Mouse (Mus musculus) layer of hippocampus, adult 8-10 months (tissue): ENCODE results near the gene Hectd4. TPM values are rescaled to one million over a fixed set of nuclear protein-coding genes. Genes with fewer than 3 reads are reported as not detected.

ENCODE experiments used
- DNase-seq, 2 experiments: peaks; one replicate each; pipeline ENCODE4 v3.0.0; 2022; ENCODE audit warnings: low spot score in 2 of 2
- total RNA-seq, 4 experiments: library from RNA; stranded (reverse); gene quantifications; 2 replicates each; pipeline ENCODE4 v1.2.4; 2022

The Hectd4 gene
- total RNA-seq, 4 experiments from 2014 or later = 147 to 191 (median 153) TPM

DNA sequence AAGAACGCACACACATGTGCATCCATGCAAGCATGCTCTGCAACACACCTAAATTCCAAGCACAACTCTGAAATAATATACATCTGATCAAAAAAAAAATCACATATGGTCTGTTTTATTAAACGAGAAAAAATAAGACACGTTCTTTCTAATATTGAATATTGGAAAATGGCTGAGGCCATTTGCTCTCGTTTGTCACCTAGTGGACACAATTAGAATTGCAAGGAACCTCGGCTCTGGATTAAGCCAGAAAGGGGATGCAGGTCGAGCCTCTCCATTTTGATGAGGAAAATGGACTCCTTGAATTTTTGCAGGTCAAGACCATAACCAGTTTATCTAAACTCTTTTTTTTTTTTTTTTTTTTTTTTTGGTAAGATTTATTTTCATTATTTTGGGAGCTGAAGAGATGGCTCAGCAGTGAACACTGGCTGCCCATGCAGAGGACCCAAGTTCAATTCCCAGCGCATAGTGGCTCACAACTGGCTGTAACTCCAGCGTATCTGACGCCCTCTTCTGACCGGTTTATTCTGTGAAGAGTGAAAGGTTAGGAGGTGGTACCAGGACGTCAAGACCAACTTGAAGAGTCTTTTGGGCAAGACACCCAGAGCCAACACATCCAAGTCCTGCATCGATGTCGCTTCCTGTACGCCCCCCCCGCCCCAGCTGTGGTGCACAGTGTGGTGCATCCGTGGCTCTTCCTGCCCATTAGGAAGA, 172.8 kb downstream of the Hectd4 start:
- peak in 1 of 2 experiments; percentile 44 for DNase-seq

DNA sequence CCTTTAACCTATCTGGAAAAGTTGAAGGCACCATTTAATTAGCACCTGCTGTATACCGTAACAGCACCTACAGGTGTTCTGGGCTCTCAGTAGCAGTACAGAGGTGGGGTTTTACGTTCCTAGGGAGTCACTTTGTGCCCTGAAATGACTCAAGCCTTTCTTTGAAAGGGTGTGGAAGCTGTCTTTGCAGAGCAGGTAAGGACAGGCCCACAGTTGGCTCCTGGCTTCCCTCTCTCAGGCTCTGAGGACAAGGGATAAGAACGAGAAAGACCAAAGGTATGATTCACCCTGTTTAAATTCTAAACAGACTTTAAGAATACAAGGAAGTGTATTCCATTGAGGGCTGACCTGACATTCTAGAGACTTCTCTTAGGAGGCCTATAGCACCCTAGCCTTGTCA, 173.4 kb downstream of the Hectd4 start:
- DNase-seq = no peak

DNA sequence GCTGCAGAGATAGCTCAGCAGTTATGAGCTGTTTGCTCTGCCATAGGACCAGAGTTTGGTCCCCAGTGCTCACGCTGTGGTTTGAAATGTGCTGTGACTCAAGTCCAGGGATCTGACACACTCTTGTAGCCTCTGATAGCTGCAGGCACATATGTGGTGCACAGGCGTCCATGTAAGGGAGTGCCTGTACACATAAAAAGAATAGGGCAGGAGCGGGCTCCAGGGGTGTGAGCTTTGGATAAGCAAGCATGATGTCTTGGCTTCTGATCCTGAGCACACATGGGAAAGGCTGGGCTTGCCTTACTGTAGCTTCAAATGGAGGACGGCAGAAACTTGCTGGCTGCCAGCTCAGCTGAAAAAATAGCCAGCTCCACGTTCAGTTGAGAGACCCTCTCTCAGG, 175.6 kb downstream of the Hectd4 start:
- DNase-seq = no peak

DNA sequence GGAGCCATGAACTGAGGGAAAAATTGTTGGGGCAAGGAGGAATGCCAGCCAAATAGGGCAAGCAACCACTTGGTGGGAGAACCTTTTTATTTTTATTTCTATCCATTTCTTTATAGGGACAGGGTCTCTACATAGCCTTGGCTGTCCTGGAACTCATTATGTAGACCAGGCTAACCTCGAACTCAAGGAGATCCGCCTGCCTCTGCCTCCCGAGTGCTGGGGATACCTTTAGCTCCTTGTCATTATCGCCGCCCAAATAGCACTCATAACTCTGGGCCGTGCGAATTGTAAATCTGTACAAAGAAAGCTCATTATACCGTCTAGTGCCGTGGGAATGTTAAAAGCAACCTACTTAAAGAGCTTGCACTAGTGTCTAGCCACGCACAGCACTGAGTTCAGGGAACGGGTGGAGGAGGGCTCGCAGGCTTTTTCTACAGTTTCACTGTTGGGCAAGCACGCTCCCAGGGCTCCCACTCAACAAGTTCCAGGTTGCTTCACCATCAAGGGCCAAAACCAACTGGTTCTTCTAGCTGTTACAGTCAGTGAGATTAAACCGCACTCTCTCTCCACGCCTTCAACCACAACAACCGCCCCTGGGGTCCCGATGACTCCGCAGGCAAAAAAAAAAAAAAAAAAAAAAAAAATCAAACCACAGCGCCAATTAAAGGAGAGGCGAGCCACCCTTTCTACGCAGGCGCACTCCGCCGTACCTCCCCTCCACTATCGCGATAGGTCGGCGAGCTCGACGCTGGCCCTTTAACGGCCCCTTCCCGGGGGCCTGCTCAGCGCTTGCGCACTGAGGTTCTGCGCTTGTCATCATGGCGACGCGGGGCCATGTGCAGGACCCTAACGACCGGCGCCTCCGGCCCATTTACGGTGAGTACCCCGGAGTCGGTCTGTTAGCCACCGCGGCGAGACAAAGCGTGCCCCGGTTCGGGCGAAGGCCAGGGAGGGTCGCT, 177.4 kb downstream of the Hectd4 start, which contains the start of gene Naa25:
TSS of gene Naa25 (plus strand) at position 750 of the 959 bp plus-strand sequence.
- DNase-seq = peak; percentile 88 to 91

DNA sequence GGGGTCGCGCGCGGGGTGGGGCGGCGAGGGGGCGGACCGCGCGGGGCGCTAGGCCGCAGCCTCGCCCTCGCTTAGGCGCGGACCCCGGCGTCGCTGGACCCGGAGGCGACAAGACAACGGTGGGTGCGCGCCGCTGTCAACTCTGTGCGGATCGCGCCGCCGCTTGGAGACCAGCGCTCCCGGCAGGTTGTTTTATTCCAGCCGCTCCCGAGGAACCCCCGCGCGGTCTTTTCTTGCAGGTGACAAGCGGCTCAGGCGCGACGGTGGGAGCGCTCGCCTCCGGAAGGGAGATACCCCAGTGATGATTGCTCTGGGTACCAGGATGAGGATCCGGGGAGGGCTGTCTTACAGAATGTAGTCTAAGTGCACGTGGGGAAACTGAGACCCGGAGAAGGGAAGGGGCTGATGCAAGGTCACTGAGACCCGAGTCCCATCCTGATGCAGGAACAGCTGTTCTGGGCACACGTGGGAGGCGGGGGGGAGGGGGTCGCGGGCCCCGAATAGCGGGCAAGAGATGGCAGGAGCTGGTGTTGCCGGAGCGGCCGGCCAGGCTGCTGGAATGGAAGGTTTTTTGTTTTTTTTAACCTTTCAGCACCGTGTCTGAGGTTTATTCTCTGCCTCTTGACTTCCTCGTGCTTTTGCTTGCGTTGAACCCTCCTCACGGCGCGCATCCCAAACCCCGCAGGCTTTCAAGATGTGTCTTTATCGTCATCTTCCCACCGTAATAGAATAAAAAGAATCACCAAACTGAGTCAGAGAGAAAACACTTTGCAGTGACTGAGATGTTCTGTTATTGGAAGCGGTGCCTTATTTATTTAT, 178.3 kb downstream of the Hectd4 start:
- no peak for DNase-seq

DNA sequence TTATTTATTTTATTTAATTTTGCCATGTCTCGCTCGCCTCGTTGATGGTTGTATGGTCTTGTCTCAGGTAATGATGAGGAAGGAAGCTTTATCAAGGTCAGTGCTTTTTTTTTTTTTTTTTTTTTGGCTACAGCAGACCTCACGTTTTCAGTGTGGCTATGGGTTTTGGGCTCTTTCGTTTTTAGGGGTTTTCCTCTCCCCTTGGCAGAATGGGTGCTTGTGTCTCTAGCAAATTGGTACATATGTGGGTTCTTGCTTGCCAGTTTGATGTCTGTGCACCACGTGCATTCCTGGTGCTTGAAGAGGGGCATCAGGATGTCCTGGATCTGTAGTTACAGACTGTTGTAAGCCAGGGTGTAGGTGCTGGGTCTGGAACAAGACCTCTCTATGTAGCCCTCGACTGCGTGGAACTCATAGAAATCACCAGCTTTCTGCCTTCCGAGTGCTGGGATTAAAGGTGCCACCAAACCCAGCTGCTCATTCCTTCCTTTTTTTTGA, 179.0 kb downstream of the Hectd4 start:
- no peak for DNase-seq

DNA sequence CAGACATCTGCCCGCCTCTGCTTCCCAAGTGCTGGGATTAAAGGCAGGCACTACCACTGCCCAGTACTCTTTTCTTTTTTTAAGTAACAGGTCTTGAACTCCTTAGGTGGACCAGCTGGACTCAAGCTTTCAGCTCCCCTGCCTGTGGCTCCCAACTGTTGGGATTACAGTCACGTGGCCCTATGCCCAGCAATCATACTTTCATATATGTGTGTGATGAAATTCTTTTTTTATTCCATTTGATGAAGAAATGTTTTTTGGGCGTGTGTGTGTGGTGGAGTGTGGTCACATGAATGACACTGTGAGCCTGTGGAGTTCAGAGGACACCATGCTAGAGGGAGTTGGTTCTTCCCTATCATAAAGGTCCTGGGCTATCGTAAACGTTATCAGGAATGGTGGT, 179.5 kb downstream of the Hectd4 start:
- DNase-seq = no peak

DNA sequence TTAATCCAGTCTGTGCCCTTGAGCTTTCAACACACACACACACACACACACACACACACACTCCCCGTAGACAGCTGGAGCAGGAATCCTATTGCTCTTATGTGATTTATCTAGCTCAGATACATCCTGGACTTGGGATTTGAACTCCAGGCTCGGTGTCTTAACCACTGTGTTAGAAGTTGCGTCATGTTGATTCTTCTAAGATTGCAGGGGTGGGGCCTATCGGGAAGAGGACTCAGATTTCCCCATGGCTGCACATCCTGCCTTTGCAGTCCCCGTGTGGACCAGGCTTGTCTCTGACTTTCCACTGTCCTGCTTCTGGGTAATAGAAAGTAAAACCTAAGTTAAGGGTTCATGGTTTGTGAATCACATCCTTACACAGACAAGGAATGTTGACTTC, 180.0 kb downstream of the Hectd4 start:
- no peak for DNase-seq

DNA sequence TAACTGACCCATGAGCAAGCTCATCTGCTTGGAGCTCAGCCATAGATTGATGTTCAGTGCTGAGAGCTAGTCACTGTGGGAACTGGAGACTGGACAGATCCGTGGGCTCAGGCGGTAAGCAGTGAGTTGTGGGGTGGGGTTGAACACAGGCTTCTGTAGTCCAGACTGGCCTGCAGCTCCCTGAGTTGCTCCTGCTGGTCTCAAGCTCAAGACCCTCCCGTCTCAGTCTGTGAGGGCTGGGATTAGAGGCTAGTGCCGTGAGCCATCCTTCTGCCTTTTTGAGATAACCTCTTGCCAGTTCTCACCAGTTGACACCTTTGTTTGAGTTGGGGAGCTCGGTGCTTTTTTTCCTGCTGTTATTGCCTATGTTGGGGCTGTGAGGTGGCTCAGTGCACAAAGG, 180.8 kb downstream of the Hectd4 start:
- no peak for DNase-seq

DNA sequence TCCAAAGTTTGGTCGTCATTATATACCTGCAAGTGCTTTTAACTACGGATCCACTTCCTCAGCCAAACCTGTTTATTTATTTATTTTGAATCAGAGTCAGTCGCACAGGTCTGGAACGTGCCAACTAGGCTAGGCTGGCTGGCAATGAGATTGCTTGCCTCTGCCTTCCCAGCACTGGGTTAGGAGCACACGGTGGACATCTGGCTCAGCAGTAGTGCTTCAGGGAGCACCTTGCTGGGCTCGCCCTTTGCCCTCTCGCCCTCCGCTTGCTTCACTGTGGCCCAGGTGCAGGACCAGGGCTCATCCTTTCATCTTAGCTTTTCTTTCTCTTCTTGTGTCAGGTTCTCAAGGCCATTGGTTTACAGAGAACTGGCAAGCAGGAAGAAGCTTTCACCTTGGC, 187.8 kb downstream of the Hectd4 start:
- DNase-seq = no peak

DNA sequence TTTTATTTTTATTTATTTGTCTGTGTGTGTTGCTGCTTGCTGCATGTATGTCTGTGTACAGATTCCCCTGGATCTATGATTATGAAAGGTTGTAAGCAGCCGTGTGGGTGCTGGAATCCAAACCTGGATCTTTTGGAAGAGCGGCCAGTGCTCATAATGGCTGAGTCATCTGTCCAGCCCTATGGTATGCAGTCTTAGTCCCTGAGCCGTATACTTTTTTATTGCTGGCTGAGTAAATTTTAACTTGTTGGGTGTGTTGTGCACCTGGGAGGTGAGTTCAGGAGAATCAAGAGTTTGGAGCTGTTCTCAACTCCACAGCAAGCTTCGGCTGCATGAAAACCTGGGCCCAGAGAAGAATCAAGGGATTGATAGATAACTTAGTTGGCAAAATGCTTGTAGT, 191.0 kb downstream of the Hectd4 start:
- DNase-seq = no peak

Other genes starting within 250 kb of the Hectd4 start
- 100 to 1,000 TPM; 199 to 216 (median 211) TPM for gene Rph3a, start 210.1 kb upstream of the Hectd4 start, total RNA-seq
- 100 to 1,000 TPM in 2 of 4 experiments, 10 to 100 TPM in 2; 97.1 to 101 (median 99.7) TPM for gene Ptpn11, start 28.8 kb upstream of the Hectd4 start, total RNA-seq
- 100 to 1,000 TPM; 517 to 564 (median 525) TPM for gene Rpl6, start 15.7 kb upstream of the Hectd4 start, total RNA-seq
- gene Trafd1, start 165.4 kb downstream of the Hectd4 start, total RNA-seq = 10 to 100 TPM; 71.6 to 88.3 (median 78.0) TPM
- gene Naa25, start 177.7 kb downstream of the Hectd4 start, total RNA-seq = 10 to 100 TPM; 36.6 to 45.8 (median 38.1) TPM
- gene Tmem116, start 231.7 kb downstream of the Hectd4 start, total RNA-seq = 1 to 10 TPM; 7.2 to 9.5 (median 8.5) TPM
- gene Erp29, start 232.3 kb downstream of the Hectd4 start, total RNA-seq = 100 to 1,000 TPM; 138 to 165 (median 145) TPM